Mouse (Mus musculus): ENCODE data around the gene Alas2.

Alas2 gene

DNA sequence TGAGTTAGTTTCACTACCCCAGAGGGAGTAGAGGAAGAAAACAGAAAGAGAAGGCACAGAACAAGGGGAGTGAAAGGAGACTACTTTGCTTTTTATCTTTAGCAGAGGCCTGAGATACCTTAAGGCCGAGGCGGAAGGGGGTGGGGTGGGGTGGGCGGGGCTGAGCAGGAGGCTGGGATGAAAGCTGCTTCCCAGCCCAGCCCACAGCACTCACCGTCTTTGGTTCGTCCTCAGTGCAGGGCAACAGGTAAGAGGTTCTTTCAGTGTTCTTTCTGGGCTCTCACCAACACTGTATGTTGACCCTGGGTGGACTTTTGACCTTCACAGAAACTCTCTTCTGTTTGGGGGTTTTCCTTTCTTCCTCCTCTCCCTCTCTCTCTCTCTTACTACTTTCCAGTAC lies at the start of gene Alas2:
Alas2 (plus strand) TSS at position 137 of the 400 bp plus-strand sequence.
- DNase-seq (ENCODE audit: low read depth): no peak

DNA sequence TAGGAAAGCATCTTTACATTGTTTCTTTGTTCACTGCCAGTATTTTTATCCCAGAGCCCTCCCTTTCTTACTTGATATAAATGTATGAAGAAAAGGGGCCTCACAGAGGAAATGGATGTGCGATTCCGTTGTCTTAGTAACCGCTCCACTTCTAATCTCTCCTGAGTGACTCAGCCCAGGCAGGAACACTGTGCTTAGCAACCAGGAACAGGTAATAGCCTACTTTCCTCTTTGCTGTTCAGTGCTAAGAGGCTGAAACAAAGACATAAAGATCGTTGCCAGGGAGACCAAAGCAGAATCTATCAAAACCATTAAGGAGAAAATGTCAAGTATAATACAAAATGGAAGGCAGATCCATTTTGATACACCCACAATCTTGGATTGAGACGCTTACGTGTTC lies 38.5 kb upstream of the Alas2 start:
- DNase-seq (ENCODE audit: low read depth): no peak

DNA sequence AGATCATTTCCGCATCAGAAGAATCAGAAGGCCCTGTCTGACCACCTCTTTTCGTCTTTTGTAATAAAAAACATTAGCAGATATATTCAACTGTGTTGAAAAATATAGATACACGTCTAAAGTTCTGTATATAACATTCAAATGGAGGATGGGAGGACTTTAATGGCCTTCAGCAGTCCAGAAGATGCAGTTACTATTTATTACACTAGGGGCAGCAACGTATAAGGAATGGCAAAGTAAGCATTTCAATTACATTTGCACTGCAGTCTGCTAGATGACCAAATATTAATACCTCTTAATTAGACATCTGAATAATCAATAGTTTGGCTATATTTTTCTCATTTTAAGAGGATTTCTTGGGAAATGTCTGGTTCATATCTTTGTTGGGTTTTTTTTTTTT lies 36.5 kb upstream of the Alas2 start:
- peak; percentile 68 for DNase-seq (ENCODE audit: low read depth)

DNA sequence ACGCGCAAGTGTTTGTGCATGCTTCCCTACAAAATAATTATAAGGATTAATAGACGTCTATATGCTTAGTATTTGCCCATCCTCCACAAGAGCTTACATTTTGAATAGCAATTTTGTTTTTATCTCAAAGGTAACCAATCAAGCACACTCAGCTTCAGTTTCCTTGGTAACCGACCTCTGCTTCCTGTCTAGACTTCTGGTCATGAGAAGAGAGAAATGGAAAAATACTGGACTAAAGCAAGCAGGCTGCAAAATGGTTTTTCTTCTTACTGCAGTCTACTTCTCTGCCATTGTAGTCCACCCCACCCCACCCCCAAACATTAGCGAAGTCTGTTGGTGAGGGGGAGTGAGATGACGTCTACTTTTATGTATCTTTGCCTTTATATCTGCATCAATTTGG lies 35.9 kb upstream of the Alas2 start:
- no peak for DNase-seq (ENCODE audit: low read depth)

DNA sequence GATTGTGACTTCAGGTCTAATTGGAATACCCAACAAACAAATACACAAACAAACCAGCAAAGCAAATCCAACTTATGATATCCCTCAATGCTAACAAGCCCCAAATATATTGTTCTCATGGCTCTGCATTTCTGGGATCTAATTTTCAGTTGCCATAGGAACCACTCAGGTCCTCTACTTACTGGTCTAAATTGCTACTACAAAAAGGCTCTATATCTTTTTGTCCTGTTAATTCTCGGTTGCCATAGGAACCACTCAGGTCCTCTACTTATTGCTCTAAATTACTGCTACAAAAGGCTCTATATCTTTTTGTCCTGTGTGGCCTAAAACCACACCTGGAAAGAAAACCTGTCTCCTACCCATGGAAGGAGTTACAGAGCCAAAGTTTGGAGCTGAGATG lies 33.0 kb upstream of the Alas2 start:
- DNase-seq (ENCODE audit: low read depth): no peak

DNA sequence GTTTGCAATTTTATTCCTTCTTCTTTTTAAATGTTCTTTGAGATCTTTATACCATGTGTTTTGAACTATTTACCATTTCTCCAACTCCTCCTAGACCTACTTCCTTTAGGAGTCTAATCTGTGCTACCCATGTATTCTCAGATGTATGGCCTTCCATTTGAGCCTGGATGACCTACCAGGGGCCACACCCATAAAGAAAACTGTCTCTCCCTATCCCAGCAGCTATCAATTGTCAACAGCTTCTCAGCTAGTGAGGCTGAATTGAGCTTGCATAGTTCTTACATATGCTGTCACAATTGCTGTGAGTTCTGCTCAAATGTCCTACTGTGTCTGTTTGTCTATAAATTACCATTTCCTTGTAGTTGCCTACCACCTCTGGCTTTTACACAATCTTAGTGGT lies 31.2 kb upstream of the Alas2 start:
- DNase-seq (ENCODE audit: low read depth): no peak

DNA sequence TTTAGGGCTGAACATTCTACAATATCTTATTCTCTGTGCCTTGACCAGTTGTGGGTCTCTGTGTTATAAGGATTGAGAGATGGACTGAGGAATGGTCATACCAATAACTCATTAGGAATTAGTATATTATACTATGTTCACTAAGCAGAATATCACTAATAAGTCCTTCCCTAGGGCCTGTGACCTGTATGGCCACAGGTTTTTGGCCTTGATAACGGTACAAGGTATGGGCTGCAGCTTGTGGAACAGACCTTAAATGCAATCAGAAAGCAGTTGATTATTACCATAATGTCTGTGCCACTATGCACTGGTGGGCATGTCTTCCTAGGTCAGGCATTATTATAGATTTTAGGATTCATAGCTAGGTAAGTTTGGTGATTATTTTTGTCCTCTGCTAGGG lies 30.7 kb upstream of the Alas2 start:
- DNase-seq (ENCODE audit: low read depth): no peak

DNA sequence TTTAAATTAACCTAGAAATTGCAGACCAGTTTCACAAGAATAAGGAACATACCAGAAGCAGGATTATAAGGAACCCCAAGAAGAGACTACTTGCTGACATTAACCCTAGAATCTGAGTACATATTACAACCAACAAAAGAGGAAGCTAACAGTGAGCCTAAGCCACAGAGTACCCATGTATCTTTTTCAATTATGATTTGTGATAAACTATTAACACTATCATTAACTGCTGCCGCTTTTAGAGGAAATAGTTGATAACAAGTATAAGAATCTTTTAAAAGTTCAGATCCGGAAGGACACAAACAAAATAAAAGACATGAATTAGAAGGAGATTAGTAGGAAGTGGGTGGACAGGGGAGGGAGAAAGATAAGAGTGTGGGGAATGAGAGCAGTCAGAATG lies 7.1 kb upstream of the Alas2 start:
- no peak for DNase-seq (ENCODE audit: low read depth)

DNA sequence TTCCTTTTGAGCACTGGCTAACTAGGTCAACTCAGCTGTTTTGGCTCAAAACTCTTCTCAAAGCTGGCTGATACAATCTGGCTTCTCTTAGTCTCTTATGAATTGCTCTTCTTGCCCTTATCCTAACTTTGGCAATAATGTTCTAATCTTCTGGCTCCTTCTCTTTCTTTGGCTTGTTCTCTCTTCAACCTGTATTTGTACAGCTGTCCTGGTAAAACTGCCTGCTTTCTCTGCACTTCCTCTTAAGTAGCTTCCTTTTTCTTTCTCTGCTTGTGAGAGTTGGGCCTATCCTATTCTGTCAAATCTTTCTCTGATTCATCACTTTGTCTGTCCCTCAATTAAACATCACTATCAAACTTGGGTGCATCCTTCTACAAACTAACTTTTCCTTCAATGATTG lies 5.5 kb upstream of the Alas2 start:
- DNase-seq (ENCODE audit: low read depth): no peak

DNA sequence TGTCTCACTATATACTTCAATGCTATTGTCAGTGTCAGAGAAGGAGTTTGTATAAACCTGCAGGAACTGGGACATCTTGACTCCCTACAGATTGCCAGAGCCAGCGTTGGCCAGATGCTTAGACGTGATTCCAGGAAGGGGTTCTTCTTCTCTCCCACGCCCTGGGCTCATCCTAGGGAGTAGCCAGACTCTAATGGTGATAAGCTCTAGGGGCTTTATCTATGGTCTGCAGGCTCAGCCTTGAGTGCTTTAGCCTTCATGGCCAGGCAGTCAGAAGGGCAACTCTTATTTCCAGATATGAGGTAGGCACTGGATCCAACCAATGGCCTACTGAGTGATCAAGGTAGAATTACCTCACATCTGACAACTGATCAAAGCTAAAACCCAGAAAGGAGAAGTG lies 2.5 kb downstream of the Alas2 start:
- DNase-seq (ENCODE audit: low read depth): peak; percentile 79

DNA sequence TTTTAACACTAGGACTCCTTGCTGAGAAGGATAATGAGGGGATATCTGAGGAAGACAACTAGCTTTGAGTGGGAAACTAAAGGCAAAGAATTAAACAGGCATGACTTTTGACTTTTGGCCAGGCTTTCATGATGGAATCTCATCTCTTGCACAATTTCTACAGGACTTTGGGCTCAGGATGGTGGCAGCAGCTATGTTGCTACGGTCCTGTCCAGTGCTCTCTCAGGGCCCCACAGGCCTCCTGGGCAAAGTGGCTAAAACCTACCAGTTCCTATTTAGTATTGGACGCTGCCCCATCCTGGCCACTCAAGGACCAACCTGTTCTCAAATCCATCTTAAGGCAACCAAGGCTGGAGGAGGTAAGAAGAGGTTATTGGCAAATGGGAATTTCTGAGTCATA lies 4.8 kb downstream of the Alas2 start:
- DNase-seq (ENCODE audit: low read depth): no peak

DNA sequence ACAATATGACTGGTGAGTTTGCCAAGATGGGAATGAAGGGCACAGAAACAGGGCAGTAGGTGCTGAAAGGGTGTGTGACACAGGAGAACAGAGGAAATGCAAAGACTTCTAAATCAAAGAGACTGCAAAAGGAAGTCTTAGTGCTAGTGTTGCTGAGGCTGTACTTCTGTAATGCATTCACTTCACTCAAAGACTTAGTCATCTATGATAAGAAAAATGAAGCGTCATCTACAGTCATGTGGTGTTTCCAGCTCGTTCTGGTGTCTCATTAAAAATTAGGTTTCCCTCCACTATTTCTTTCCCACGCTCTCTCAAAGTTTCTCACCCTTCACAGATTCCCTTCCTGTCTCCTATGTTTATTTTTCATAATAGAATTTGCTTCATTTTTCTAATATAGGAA lies 6.9 kb downstream of the Alas2 start:
- no peak for DNase-seq (ENCODE audit: low read depth)

DNA sequence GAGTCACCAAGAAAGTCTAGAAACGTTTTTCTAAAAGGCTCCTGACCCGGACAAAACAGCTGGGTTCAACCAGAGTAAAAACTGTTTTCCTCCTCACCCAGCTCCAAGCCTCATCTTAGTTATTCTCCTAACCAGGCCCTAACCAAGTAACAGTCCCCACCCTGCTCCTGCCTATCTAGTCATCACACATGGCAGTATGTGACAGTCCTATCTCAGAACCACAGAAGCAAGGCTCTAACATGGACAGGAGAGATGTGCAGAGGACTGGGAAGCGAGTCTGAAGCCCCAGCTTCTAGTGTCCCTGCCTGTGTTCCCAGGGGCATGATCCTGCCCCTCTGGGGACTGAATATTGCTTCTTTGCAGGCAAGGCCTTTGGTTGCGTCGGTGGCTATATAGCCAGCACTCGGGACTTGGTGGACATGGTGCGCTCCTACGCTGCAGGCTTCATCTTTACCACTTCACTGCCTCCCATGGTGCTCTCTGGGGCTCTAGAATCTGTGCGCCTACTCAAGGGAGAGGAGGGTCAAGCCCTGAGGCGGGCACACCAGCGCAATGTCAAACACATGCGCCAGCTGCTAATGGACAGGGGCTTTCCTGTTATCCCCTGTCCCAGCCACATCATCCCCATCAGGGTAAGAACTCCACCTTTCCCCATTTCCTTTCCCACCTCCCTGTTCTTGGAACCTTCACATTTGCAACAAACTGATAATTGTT lies 17.6 kb downstream of the Alas2 start:
- DNase-seq (ENCODE audit: low read depth): peak; percentile 64

DNA sequence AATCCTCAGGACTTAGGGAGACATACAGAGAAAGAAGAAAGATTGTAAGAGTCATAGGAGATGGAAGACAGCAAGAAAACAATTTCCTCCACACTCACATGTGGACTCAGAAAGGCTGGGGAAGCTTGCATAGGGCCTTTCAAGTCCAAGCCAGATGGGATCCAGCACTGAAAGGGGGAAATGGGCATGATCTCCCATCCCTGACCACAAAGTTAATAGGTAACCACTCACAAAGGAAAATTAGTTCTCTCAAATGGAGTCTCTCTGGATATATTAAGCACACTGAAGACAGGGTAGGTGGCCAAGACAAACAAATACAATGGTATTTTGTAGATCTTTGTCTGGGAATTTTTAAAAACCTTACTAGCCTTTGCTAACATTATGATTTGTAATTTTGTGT lies 34.7 kb downstream of the Alas2 start:
- DNase-seq (ENCODE audit: low read depth): no peak

DNA sequence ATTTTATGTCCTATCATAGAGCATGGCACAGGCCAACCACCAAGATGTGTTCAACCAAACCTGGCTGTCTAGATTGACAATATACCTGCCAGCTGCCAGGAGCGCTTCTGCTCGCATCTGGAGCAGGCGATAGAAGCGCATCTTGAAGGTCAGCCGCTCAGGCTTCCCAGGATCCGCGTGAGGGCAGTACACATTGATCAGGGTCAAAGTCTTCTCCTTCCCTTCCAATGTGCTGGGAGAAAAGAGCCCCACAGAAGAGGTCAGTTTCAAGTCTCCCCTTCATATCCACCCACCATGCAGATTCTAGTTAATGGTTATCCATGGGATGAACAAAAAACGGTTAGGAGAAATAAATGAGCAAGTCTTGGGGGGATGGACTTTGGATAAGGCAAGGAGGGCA lies 37.9 kb downstream of the Alas2 start:
- no peak for DNase-seq (ENCODE audit: low read depth)

DNA sequence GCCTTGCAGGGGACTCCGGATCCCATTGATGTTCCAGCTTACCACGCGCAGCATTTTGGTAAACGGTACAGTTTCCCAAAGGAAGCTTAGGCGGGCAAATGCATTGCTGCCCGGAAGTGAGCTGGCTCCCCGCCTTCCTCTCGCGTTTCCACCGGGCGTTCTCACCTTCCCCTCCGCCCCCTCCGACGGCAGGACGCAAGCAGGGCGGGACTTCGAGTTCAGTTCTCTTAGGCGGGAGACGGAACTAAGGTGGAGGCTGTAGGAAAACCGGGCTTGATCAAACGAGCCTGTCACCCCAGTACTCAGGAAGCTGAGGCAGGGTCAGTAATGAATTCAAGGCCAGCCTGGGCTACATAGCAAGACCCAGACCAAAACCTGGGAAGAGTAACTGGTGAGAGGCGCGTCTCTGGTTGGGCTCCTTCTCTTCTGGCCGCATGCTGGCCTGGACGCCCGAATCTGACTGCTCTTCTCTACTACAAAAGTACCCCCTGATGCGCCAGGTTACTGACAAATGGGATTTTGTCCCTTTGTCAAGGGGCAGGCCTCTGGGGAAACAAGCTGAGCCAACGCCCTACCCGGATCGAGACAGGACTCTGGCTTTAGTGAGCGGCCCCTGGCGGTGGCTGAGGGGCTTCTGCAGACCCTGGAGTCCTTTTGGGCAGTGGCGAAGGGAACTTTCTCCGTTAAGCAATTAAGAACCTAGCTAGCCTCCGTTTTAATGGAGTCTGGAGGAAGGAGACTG lies 41.0 kb downstream of the Alas2 start, which contains the start of gene Pfkfb1:
Pfkfb1 (plus strand) TSS at position 207 of the 742 bp plus-strand sequence.
- DNase-seq (ENCODE audit: low read depth): peak; percentile 61

DNA sequence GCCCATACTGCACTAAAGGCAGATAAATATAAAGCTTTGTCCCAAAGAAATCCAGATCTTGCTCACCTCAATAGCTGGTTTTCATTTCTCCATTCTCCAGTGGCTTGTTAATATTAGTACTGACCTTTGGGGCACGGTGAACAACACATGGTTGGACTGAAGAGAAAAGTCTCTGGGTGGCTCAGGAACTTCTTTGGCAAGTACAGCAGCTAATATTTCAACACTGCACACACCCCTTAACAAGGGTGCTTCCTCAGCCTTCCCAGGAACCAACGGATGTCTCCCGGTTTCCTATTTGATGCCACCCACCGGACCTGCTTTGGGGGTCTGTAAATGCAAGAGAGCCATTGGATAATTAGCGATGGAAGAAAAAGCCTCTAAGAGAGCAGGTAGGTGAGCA lies 42.5 kb downstream of the Alas2 start, which contains the start of gene Apex2:
Apex2 (minus strand) TSS at position 173 of the 400 bp plus-strand sequence.
- DNase-seq (ENCODE audit: low read depth): no peak

DNA sequence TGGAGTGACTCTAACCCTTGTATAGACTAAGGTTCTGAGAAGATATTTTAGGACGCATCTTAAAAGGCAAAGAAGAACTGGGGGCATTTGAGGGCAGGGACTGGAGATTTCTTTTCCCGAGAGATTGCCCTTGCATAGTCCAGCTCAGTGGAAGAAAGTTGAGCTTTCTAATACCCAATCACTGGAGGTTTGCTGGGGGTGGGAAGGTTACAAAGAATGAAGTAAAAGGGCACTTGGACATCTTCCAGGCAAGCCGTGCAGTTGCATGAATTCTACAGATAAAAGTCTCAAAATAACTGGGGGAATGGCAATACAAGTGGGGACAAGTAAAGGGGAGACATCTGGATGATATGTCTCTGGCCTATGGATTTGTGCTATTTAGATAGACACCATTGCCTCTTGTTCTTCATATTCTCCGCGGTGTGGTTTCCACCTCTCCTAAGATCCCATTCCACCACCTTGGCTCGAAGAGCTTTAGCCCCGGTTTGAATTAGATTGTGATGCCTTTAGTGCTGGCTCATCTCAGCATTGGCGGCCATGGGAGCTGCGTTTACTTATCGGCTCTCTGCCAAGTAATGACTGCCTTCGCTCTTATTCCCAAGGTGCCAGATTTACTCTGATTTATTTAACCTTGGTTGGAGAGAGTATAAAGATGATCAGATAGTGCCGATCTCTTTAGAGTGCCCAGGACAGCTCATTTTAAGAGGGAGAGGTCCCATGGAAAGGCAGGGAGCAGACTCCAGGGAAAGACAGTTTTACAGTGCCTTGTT lies 46.3 kb downstream of the Alas2 start:
- no peak for DNase-seq (ENCODE audit: low read depth)

DNA sequence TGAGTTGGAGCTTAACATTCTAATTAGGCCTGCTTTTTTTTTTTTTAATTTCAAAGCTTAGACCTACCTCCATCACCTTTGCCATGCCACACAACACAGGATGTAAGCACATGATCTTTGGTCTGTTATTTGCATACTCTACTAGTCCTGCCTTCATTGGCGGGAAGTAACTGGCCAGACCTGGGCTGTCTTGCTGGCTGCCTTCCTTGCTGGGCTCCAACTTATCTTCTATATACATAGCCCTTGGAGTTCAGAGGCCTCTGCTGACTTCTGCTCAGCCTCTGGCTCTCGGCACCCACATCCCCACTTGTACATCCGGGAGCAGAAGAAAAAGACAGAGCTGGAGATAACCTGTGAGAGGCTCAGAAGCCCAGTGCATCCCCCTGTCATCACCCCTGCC lies 47.0 kb downstream of the Alas2 start:
- no peak for DNase-seq (ENCODE audit: low read depth)

DNA sequence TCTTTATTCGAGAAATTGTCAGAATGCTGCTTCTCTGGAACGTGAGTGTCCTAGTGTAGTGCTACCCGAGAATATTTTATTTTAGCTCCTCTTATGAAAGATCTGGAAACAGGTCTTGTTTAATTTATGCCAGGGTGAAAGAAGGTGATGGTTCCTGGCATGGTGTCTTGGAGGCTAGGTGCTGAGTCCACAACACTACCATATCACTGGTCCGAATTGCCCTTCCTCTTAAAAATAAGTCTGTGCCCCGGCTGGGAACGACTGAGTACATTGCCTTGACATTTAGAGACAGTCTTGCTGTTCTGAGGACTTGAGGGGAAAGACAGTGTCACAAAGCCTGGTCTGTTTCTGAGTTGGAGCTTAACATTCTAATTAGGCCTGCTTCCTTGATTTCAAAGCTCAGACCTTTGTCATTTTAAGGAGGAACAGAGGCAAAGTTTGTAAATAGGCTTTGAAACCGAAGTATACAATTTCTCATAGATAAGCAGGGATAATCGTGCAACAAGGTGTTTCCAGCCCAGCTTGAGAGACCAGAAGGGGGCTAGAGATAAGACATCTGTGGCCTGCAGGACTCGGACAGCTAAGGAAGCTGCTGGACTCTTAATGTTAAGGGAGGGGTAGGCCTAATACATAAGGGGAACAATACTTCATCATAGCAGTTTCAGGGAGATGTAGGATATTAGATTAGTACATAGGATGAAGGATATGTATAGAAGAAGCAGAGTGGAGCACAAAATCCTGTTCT lies 48.0 kb downstream of the Alas2 start:
- DNase-seq (ENCODE audit: low read depth): no peak

DNA sequence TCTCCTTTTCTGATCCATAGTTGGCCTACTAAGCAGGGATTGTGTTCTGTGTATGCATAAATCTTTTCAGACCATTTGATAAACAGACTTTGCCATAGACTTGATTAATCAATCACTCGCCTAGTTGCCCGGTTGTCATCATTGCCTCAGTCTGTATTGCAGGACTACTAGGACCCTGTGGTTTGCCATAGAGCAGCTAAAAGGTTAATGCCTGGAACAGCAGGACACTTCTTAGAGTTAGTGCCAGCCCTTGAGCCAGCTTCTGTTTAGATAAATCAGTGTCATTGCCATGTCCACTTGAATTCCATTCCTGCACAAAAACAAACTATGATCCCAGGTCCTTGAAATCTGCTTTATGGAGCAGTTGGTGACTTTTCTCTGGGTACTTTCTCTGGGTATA lies 51.7 kb downstream of the Alas2 start:
- no peak for DNase-seq (ENCODE audit: low read depth)

All from c-Kit-positive CD71-positive TER-119-negative erythroid progenitor cells, embryonic 14.5 days (primary cell).